Mouse (Mus musculus) small intestine, adult 2 months (tissue): ENCODE measurements around the gene Timp2.

ENCODE experiments used
- CTCF ChIP-seq: fragments of 200-500 bp; IDR thresholded peaks from 2 replicates; pipeline ENCODE4 v1.5.1; 2012; ENCODE audit warnings: low read depth, mild to moderate bottlenecking, control low read depth, inconsistent platforms, low read length, moderate library complexity, mixed read lengths; ENCODE audit not compliant: insufficient replicate concordance, insufficient read length; ENCODE audit errors: extremely low read depth
- POLR2A ChIP-seq: fragments of 200-500 bp; IDR thresholded peaks from 2 replicates; pipeline ENCODE4 v1.6.1; 2012; ENCODE audit warnings: low read depth, mild to moderate bottlenecking, control low read depth, inconsistent platforms, low read length, moderate library complexity

- TF ChIP-seq POLR2A (no peak), CTCF (no peak)
These were observed 80.4 kb downstream of the Timp2 start for GRCm38 (mm10) chr11:118275092-118275491.
